ENCODE assay signal across 29 mouse cellular contexts in genomic region chrX:36971156-36971555, GRCm38 (mm10). TPM values are rescaled to one million over a fixed set of nuclear protein-coding genes. Genes with fewer than 3 reads are reported as not detected.
A peak's percentile ranks its signal among the peaks of the same experiment; 100 is the strongest.
DNase-seq lines count a peak whose midpoint lies in the region; ATAC-seq lines count a peak whose summit lies in the region.
"Had no signal": no experiment of that assay in that cellular context is flagged by ENCODE, and none has a peak within 500 bp of the region (broad histone marks: within the 10 kb centered on the region; RNA-seq: fewer than 3 reads in every experiment).

No protein-coding gene starts in this region.

- no peak overlapping the region for H3K4me2 ChIP-seq in heart, embryonic 15.5 days
- H3K4me2 ChIP-seq: embryonic facial prominence, embryonic 12.5 days; embryonic facial prominence, embryonic 15.5 days; hindbrain, embryonic 13.5 days; intestine, embryonic 15.5 days had no signal

- no peaks in the 10 kb centered on the region for H3K9me3 ChIP-seq in heart, embryonic 15.5 days (replicated peaks)
- H3K9me3 ChIP-seq: embryonic facial prominence, embryonic 12.5 days; embryonic facial prominence, embryonic 15.5 days; G1E; hindbrain, embryonic 10.5 days; hindbrain, embryonic 13.5 days; intestine, embryonic 15.5 days had no signal

- no peak overlapping the region for H3K9ac ChIP-seq in heart, embryonic 15.5 days
- H3K9ac ChIP-seq: embryonic facial prominence, embryonic 12.5 days; embryonic facial prominence, embryonic 15.5 days; forebrain, postnatal 0 days; hindbrain, embryonic 13.5 days; intestine, embryonic 15.5 days had no signal

- 74% methylated on average over 4 of the region's 4 CpGs for WGBS in heart, embryonic 15.5 days

- peaks cover 22% of the 10 kb centered on the region for H3K4me1 ChIP-seq in heart, embryonic 15.5 days (replicated peaks)
- H3K4me1 ChIP-seq: embryonic facial prominence, embryonic 12.5 days; embryonic facial prominence, embryonic 15.5 days; hindbrain, embryonic 10.5 days; hindbrain, embryonic 13.5 days; intestine, embryonic 15.5 days had no signal

- no peak for ATAC-seq in heart, embryonic 15.5 days (replicated peaks; ENCODE audit: insufficient number of reproducible peaks, insufficient read depth, low FRiP score, low read depth)
- ATAC-seq in megakaryocyte, adult 5-6 weeks (ENCODE audit: poor library complexity, severe bottlenecking) = no peak
- ATAC-seq: forebrain, embryonic 14.5 days; forebrain, postnatal 0 days; hindbrain, embryonic 16.5 days; intestine, embryonic 15.5 days; Patski had no signal

- no peak overlapping the region for H3K4me3 ChIP-seq in heart, embryonic 15.5 days
- H3K4me3 ChIP-seq: embryonic facial prominence, embryonic 12.5 days; embryonic facial prominence, embryonic 15.5 days; gastrocnemius, adult 2 months; heart, adult 2 months; hindbrain, embryonic 10.5 days; hindbrain, embryonic 13.5 days; intestine, embryonic 15.5 days had no signal

- H3K27ac ChIP-seq in heart, embryonic 15.5 days = 0 out of 2 replicates have a peak overlapping the region, but pooled peaks have one; percentile 85
- H3K27ac ChIP-seq: embryonic facial prominence, embryonic 12.5 days; embryonic facial prominence, embryonic 15.5 days; gastrocnemius, adult 2 months; heart, adult 2 months; hindbrain, embryonic 10.5 days; hindbrain, embryonic 13.5 days; intestine, embryonic 15.5 days had no signal

- no peaks in the 10 kb centered on the region for H3K27me3 ChIP-seq in heart, embryonic 15.5 days
- H3K27me3 ChIP-seq: CH12.LX; embryonic facial prominence, embryonic 12.5 days; embryonic facial prominence, embryonic 15.5 days; hindbrain, embryonic 13.5 days; intestine, embryonic 15.5 days had no signal

- peak; percentile 70 for DNase-seq in adrenal gland, adult 2 months
- DNase-seq in adrenal gland, adult 18-20 months (ENCODE audit: low spot score in 2 of 2) = no peak
- no peak for DNase-seq in heart, adult 8-10 months (ENCODE audit: low spot score)
- peak; percentile 51 for DNase-seq in adrenal gland, postnatal 10 days
- DNase-seq in adrenal gland, postnatal 36 days = peak; percentile 53 to 64
- DNase-seq: B cell, adult 2 months; cerebellum, adult 2 months; cerebellum, adult 9-11 months; cerebellum, postnatal 25 days; forebrain, postnatal 0 days; gastrocnemius, adult 2 months; gastrocnemius, postnatal 14 days; heart, adult 2 months; heart, postnatal 10 days; heart, postnatal 36 days; kidney, adult 11 months; kidney, adult 8-10 months had no signal

- no peaks in the 10 kb centered on the region for H3K36me3 ChIP-seq in heart, embryonic 15.5 days
- H3K36me3 ChIP-seq: embryonic facial prominence, embryonic 12.5 days; embryonic facial prominence, embryonic 15.5 days; intestine, embryonic 15.5 days had no signal

RNA-seq across cellular contexts. Expression of gene Sept6, which starts 20.4 kb away (rescaled TPM):
- total RNA-seq in adrenal gland, adult 2 months (2021) = 10 to 100 TPM; 16.7 to 24.9 TPM
- polyA plus RNA-seq in adrenal gland, adult 2 months (2012; rRNA removed) = 8.6 and 8.8 TPM in 2 replicates
- total RNA-seq in adrenal gland, adult 18-20 months (2021) = 10 to 100 TPM; 17.2 to 18.5 TPM
- 46.1 and 49.2 TPM in 2 replicates for polyA plus RNA-seq in heart, embryonic 15.5 days (2015; fragmentation: Nextera tagmentation; extraction: Ambion mirVana)
- 1 to 10 TPM; 2.4 to 6.1 (median 3.7) TPM for total RNA-seq in heart, adult 8-10 months (2022)
- total RNA-seq in adrenal gland, postnatal 10 days (2021) = 10 to 100 TPM; 15.8 to 22.4 TPM
- total RNA-seq in adrenal gland, postnatal 36 days (2021) = 10 to 100 TPM; 20.7 to 24.4 TPM
- 42.3 and 42.4 TPM in 2 replicates for total RNA-seq in megakaryocyte, adult 5-6 weeks (2015)
- 37.9 and 38.7 TPM in 2 replicates for total RNA-seq in megakaryocyte, adult 5-6 weeks (2017)

Comparison
In these comparisons a context has a peak if more than half of its experiments do, and no peak if none do; other contexts are left out.
1. DNase-seq: peak in adrenal gland, adult 2 months (single experiment), adrenal gland, postnatal 10 days (single experiment) and adrenal gland, postnatal 36 days (2 of 2); none in adrenal gland, adult 18-20 months (0 of 2) and heart, adult 8-10 months (single experiment).